Mouse (Mus musculus) lung, postnatal 0 days (tissue): ENCODE measurements at regions not wholly inside any gene's neighbourhood (a gene's known extent, or its start where the extent isn't known, plus 50 kb on each side); places are given as distances from the start of the nearest gene placed in this dataset.
A peak's percentile ranks its signal among the peaks of the same experiment; 100 is the strongest.

ENCODE experiments used
- ATAC-seq: fragments of 200-750 bp; cut with Nextera tagmentation; 2 replicates; pipeline ENCODE4 v1.8.0; 2017; ENCODE audit warnings: moderate library complexity
- DNase-seq: peaks from one replicate; pipeline ENCODE4 v3.0.0-alpha.2; 2016; ENCODE audit warnings: low spot score
- H3K27ac ChIP-seq: fragments of 300-500 bp; sonication (generic); 2 replicates; pipeline ENCODE4 v1.5.1; 2014; ENCODE audit warnings: antibody characterized with exemption, mild to moderate bottlenecking, low read length, mixed read lengths
- H3K27me3 ChIP-seq: fragments of 300-500 bp; sonication (generic); replicated peaks from 2 replicates; pipeline ENCODE4 v1.6.1; 2014; ENCODE audit warnings: low read length, mixed read lengths; ENCODE audit not compliant: insufficient read depth
- H3K36me3 ChIP-seq: fragments of 300-500 bp; sonication (generic); 2 replicates; pipeline ENCODE4 v1.6.1; 2014; ENCODE audit warnings: low read length, mixed read lengths; ENCODE audit not compliant: insufficient read depth
- H3K4me1 ChIP-seq: fragments of 300-500 bp; sonication (generic); 2 replicates; pipeline ENCODE4 v1.6.1; 2014; ENCODE audit warnings: antibody characterized with exemption, low read depth, low read length, mixed read lengths; ENCODE audit not compliant: insufficient read depth
- H3K4me2 ChIP-seq: fragments of 300-500 bp; sonication (generic); replicated peaks from 2 replicates; pipeline ENCODE4 v1.6.1; 2014; ENCODE audit warnings: low read depth, mild to moderate bottlenecking, low read length, moderate library complexity, mixed read lengths
- H3K4me3 ChIP-seq: fragments of 300-500 bp; sonication (generic); 2 replicates; pipeline ENCODE4 v1.5.1; 2014; ENCODE audit warnings: low read depth, low read length
- H3K9ac ChIP-seq: fragments of 300-500 bp; sonication (generic); replicated peaks from 2 replicates; pipeline ENCODE4 v1.6.1; 2014; ENCODE audit warnings: low read depth, mild to moderate bottlenecking
- H3K9me3 ChIP-seq: fragments of 300-500 bp; sonication (generic); 2 replicates; pipeline ENCODE4 v1.6.1; 2016; ENCODE audit warnings: low read length, mixed read lengths
- CTCF ChIP-seq: IDR thresholded peaks from 2 replicates; pipeline ENCODE4 v1.5.1; 2016; ENCODE audit warnings: antibody characterized with exemption, mild to moderate bottlenecking
- EP300 ChIP-seq: IDR thresholded peaks from 2 replicates; pipeline ENCODE4 v1.6.1; 2016; ENCODE audit warnings: antibody characterized with exemption, mild to moderate bottlenecking, control low read depth
- WGBS: fragments of 180-500 bp; shearing (Covaris S2); extraction: QIAGEN DNeasy Blood & Tissue Kit; methylation state at CpG from one replicate; pipeline ENCODE4 v1.1.7; 2014; 5-methylcytosine and 5-hydroxymethylcytosine counted together

- TF ChIP-seq EP300 (no peak), CTCF (no peak)
- WGBS: 20% methylated on average over 13 of the region's 13 CpGs
Observed at GRCm38 (mm10) chr19:15790620-15791263, 156.4 kb downstream of the Psat1 start.

GRCm38 (mm10) chr19:15789741-15790140, 157.4 kb downstream of the Psat1 start:
- no peak overlapping the region for H3K4me2 ChIP-seq
- H3K36me3 ChIP-seq: no peaks in the 10 kb centered on the region
- WGBS: 51% methylated on average over 5 of the region's 5 CpGs
- H3K9ac ChIP-seq: no peak overlapping the region
- DNase-seq: no peak
- H3K27ac ChIP-seq: no peak overlapping the region
- no peaks in the 10 kb centered on the region for H3K4me1 ChIP-seq
- no peak overlapping the region for H3K4me3 ChIP-seq
- H3K9me3 ChIP-seq: no peaks in the 10 kb centered on the region
- no peaks in the 10 kb centered on the region for H3K27me3 ChIP-seq
- no peak for ATAC-seq
- TF ChIP-seq CTCF (no peak), EP300 (no peak)

More at GRCm38 (mm10) chr19:15790620-15791263, 156.4 kb downstream of the Psat1 start:
- no peaks in the 10 kb centered on the region for H3K4me1 ChIP-seq
- no peak overlapping the region for H3K27ac ChIP-seq
- H3K4me3 ChIP-seq: no peak overlapping the region
- no peaks in the 10 kb centered on the region for H3K27me3 ChIP-seq
- H3K4me2 ChIP-seq: peak overlapping the region; percentile 33; the same call in 1 of the 2 replicates
- no peaks in the 10 kb centered on the region for H3K36me3 ChIP-seq
- H3K9me3 ChIP-seq: no peaks in the 10 kb centered on the region
- DNase-seq: no peak
- H3K9ac ChIP-seq: no peak overlapping the region
- ATAC-seq: no peak

DNA sequence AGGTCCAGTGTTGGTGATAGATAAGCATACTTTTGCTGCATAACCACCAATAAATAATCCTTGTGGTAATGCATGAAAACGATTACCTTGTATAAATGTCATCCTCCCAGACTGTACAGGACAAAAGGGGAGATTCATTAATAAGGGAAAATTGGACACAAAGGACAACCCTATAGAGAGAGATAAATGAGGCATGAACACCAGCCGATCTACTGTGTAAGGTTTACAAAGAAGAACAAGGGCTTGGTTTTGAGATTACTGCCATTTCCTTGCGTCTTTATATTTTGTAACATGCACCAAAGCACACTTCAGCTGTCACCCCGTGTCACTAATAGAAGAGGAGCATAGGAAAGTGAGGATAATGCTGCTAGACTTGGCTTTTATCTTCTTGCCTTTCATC, 162.5 kb downstream of the Psat1 start:
- H3K36me3 ChIP-seq: no peaks in the 10 kb centered on the region
- no peak overlapping the region for H3K4me2 ChIP-seq
- H3K27me3 ChIP-seq: no peaks in the 10 kb centered on the region
- no peak for TF ChIP-seq EP300
- no peak for TF ChIP-seq CTCF
- no peaks in the 10 kb centered on the region for H3K4me1 ChIP-seq
- H3K9me3 ChIP-seq: no peaks in the 10 kb centered on the region
- H3K27ac ChIP-seq: no peak overlapping the region
- WGBS: 55% methylated on average over 4 of the region's 4 CpGs
- DNase-seq (no peak), ATAC-seq (no peak)
- no peak overlapping the region for H3K9ac ChIP-seq
- H3K4me3 ChIP-seq: no peak overlapping the region

DNA sequence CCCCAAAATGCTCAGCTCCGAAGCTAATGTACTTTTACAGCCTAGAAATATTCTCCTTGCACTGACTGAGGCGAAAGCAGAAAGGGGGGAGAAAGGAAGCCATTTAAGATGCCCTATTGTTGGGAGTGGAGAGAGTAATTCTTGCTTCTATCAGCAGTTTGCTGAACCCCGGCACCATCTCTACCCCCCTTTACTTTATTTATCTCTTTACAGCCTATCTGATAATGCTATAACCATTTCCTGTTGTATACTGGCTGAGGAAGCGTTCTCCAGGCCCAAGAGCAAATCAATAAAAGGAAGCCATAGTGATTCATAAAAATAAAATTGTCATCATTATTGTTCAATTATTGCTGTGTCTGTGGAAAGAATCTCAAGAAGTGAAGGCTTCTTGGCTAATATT, 177.5 kb downstream of the Psat1 start:
- Histone ChIP-seq H3K4me2 (no peak overlapping the region), H3K27ac (no peak overlapping the region), H3K36me3 (no peaks in the 10 kb centered on the region), H3K4me3 (no peak overlapping the region), H3K27me3 (no peaks in the 10 kb centered on the region), H3K9me3 (no peaks in the 10 kb centered on the region), H3K9ac (no peak overlapping the region), H3K4me1 (no peaks in the 10 kb centered on the region)
- TF ChIP-seq EP300 (no peak), CTCF (no peak)
- DNase-seq: no peak
- 73% methylated on average over 4 of the region's 4 CpGs for WGBS
- no peak for ATAC-seq

DNA sequence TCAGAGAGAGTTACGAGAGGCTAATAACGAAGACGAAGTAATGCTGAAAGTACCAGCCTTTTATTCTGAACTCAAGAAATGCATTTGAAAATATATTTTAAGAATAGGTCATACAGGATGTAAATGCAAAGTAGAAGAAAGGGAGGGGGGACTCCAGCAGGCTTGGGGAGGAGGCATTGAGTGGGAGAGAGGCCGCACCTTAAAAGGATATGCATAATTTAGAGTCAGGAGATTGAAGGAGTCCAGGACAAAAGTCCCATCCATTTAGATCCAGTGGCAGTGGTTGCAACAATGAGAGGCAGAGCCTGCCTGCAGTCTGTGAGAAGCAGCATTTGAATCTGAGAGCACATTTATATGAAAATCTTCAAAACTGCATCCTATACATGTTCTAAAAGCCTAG, 186.1 kb downstream of the Psat1 start:
- Histone ChIP-seq H3K36me3 (no peaks in the 10 kb centered on the region), H3K27ac (no peak overlapping the region), H3K4me2 (no peak overlapping the region), H3K4me3 (no peak overlapping the region), H3K4me1 (no peaks in the 10 kb centered on the region), H3K9ac (no peak overlapping the region), H3K27me3 (no peaks in the 10 kb centered on the region), H3K9me3 (no peaks in the 10 kb centered on the region)
- DNase-seq: no peak
- TF ChIP-seq CTCF (no peak), EP300 (no peak)
- ATAC-seq: no peak
- WGBS: 93% methylated on average over 4 of the region's 4 CpGs

DNA sequence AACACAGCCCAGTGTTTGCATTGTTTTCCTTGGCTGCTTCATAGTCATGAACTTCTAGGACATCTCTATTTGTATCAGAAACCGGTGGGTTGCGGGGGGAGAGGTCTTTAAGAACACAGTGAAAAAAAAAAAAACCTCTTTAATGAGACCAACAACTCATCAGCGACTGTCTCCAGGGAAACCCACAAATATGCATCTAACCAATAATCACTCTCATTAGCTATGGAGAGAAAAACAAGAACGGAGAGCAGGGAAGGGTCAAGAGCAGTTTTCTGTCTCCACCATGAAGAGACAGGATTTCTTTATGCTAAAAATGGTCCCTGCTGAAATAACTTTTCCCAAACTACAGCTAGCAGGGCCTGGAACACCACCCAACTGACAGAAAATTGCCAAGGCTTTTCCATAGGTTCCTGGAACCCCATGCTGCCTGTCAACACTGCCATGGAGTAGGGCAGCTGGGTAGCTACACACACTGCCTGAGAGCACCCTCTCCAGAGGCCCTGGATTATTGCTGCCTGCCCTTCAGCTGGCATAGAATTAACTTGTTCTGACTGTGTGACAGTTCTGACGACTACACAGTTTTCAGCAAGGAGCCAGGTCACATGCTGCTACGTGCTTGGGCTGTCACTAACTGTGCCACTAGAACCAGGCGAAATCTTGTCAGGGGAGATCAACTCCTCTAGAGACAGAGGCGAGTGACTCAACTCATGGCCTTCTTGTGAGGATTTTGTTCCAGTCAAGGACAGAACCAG, 201.9 kb downstream of the Psat1 start:
- TF ChIP-seq EP300: no peak
- TF ChIP-seq CTCF: no peak
- Histone ChIP-seq H3K4me2 (no peak overlapping the region), H3K36me3 (no peaks in the 10 kb centered on the region), H3K4me1 (no peaks in the 10 kb centered on the region), H3K4me3 (no peak overlapping the region), H3K9me3 (no peaks in the 10 kb centered on the region), H3K27ac (no peak overlapping the region), H3K9ac (no peak overlapping the region), H3K27me3 (no peaks in the 10 kb centered on the region)
- 75% methylated on average over 8 of the region's 8 CpGs for WGBS
- DNase-seq (no peak), ATAC-seq (no peak)
